Mouse (Mus musculus) G1E (cell line): ENCODE results near the gene Pard3. TPM values are rescaled to one million over a fixed set of nuclear protein-coding genes. Genes with fewer than 3 reads are reported as not detected.

Experiments used
- ATAC-seq: 2 replicates; pipeline ENCODE4 v1.8.0; 2016; ENCODE audit warnings: mild to moderate bottlenecking; ENCODE audit not compliant: insufficient number of reproducible peaks, poor library complexity, low FRiP score, severe bottlenecking; ENCODE audit errors: extremely low read depth
- DNase-seq: peaks from one replicate; pipeline ENCODE4 v3.0.0; 2012; ENCODE audit warnings: low spot score
- H3K27me3 ChIP-seq: 2 replicates; pipeline ENCODE4 v1.6.1; 2012; ENCODE audit warnings: mild to moderate bottlenecking, low read length, inconsistent platforms; ENCODE audit not compliant: insufficient read depth
- H3K36me3 ChIP-seq: replicated peaks from 2 replicates; pipeline ENCODE3; 2012; ENCODE audit warnings: mild to moderate bottlenecking, inconsistent platforms
- H3K4me1 ChIP-seq: 2 replicates; pipeline ENCODE4 v1.6.1; 2012; ENCODE audit warnings: low read depth, low read length, inconsistent platforms, mixed read lengths; ENCODE audit not compliant: insufficient read depth
- H3K4me3 ChIP-seq: 2 replicates; pipeline ENCODE4 v1.5.1; 2012; ENCODE audit warnings: low read depth, mild to moderate bottlenecking, inconsistent platforms, low read length, moderate library complexity, mixed read lengths
- H3K9me3 ChIP-seq: replicated peaks from 2 replicates; pipeline ENCODE4 v1.6.1; 2012; ENCODE audit warnings: inconsistent platforms
- CTCF ChIP-seq: IDR thresholded peaks from 2 replicates; pipeline ENCODE4 v1.5.1; 2012; ENCODE audit warnings: low read depth, low read length, inconsistent platforms, mixed read lengths
- GATA1 ChIP-seq: IDR thresholded peaks from 2 replicates; pipeline ENCODE4 v1.6.1; 2012; ENCODE audit warnings: borderline replicate concordance, low read length, inconsistent platforms, mixed read lengths
- GATA2 ChIP-seq: IDR thresholded peaks from 2 replicates; pipeline ENCODE4 v1.6.1; 2012; ENCODE audit warnings: low read depth, low read length, inconsistent platforms, borderline replicate concordance
- POLR2AphosphoS5 ChIP-seq: IDR thresholded peaks from 2 replicates; pipeline ENCODE4 v1.6.1; 2012; ENCODE audit warnings: low read depth, low read length, inconsistent platforms; ENCODE audit not compliant: insufficient replicate concordance
- TAL1 ChIP-seq: conservative IDR thresholded peaks from 2 replicates; pipeline ENCODE4 v1.6.1; 2012; ENCODE audit warnings: low read depth, low read length, inconsistent platforms, mixed read lengths
- polyA plus RNA-seq: library from polyadenylated mRNA; stranded (reverse); fragments of >175 nt; gene quantifications from 2 replicates; pipeline ENCODE4 v1.2.3, GENCODE M21; 2012
- total RNA-seq, 2 experiments: library from RNA; stranded (forward) in 1 of 2; stranded (reverse) in 1 of 2; fragments of 200-1000 nt in 1 of 2; fragments of >200 nt in 1 of 2; fragmentation: Nextera tagmentation in 1 of 2; gene quantifications; 2 replicates each; pipeline ENCODE4 v1.2.3; 2014 to 2017

Pard3 gene
- total and polyA plus RNA-seq, 3 experiments: 0.55 TPM; not detected in 2

GRCm38 (mm10) chr8:127268239-127269024 lies 204.7 kb downstream of the Pard3 start:
- ATAC-seq (no peak), DNase-seq (no peak)
- no peaks in the 10 kb centered on the region for H3K36me3 ChIP-seq
- H3K27me3 ChIP-seq: no peaks in the 10 kb centered on the region
- peaks cover 19% of the 10 kb centered on the region for H3K9me3 ChIP-seq
- no peaks in the 10 kb centered on the region for H3K4me1 ChIP-seq
- no peak for TF ChIP-seq GATA2
- TF ChIP-seq POLR2AphosphoS5: no peak
- TF ChIP-seq CTCF: no peak
- no peak for TF ChIP-seq TAL1
- no peak for TF ChIP-seq GATA1
- H3K4me3 ChIP-seq: no peak overlapping the region

GRCm38 (mm10) chr8:127269082-127269747 lies 205.5 kb downstream of the Pard3 start:
- Histone ChIP-seq H3K4me1 (no peaks in the 10 kb centered on the region), H3K36me3 (no peaks in the 10 kb centered on the region), H3K27me3 (no peaks in the 10 kb centered on the region), H3K4me3 (no peak overlapping the region), H3K9me3 (peaks cover 14% of the 10 kb centered on the region)
- TF ChIP-seq TAL1: no peak
- no peak for TF ChIP-seq GATA2
- no peak for TF ChIP-seq POLR2AphosphoS5
- no peak for TF ChIP-seq GATA1
- TF ChIP-seq CTCF: no peak
- ATAC-seq (no peak), DNase-seq (no peak)

- H3K4me1 ChIP-seq: no peaks in the 10 kb centered on the region
- no peaks in the 10 kb centered on the region for H3K27me3 ChIP-seq
- TF ChIP-seq GATA2 (no peak), POLR2AphosphoS5 (no peak), TAL1 (no peak), CTCF (no peak), GATA1 (no peak)
- DNase-seq: no peak
- H3K4me3 ChIP-seq: no peak overlapping the region
- H3K36me3 ChIP-seq: no peaks in the 10 kb centered on the region
- no peak for ATAC-seq
- H3K9me3 ChIP-seq: peaks cover 14% of the 10 kb centered on the region
Observed at GRCm38 (mm10) chr8:127271186-127271585, 207.5 kb downstream of the Pard3 start.

GRCm38 (mm10) chr8:127280299-127280974 lies 216.7 kb downstream of the Pard3 start:
- Histone ChIP-seq H3K4me3 (no peak overlapping the region), H3K27me3 (no peaks in the 10 kb centered on the region), H3K36me3 (no peaks in the 10 kb centered on the region), H3K9me3 (peaks cover 29% of the 10 kb centered on the region), H3K4me1 (no peaks in the 10 kb centered on the region)
- DNase-seq (no peak), ATAC-seq (no peak)
- no peak for TF ChIP-seq CTCF
- no peak for TF ChIP-seq GATA2
- no peak for TF ChIP-seq POLR2AphosphoS5
- TF ChIP-seq GATA1: no peak
- no peak for TF ChIP-seq TAL1

GRCm38 (mm10) chr8:127281035-127281434 lies 217.3 kb downstream of the Pard3 start:
- no peak for ATAC-seq
- no peaks in the 10 kb centered on the region for H3K4me1 ChIP-seq
- no peaks in the 10 kb centered on the region for H3K27me3 ChIP-seq

More at GRCm38 (mm10) chr8:127281035-127281434, 217.3 kb downstream of the Pard3 start:
- H3K4me3 ChIP-seq: no peak overlapping the region
- TF ChIP-seq GATA2 (no peak), TAL1 (no peak), GATA1 (no peak), POLR2AphosphoS5 (no peak), CTCF (no peak)
- H3K36me3 ChIP-seq: no peaks in the 10 kb centered on the region
- no peak for DNase-seq
- peaks cover 31% of the 10 kb centered on the region for H3K9me3 ChIP-seq
